In genomic region chr6:125573189-125573928, GRCm38 (mm10) we compare ENCODE assay signal across 8 mouse cellular contexts. TPM values are rescaled to one million over a fixed set of nuclear protein-coding genes. Genes with fewer than 3 reads are reported as not detected.
A peak's percentile ranks its signal among the peaks of the same experiment; 100 is the strongest.
DNase-seq lines count a peak whose midpoint lies in the region; ATAC-seq lines count a peak whose summit lies in the region.

No protein-coding gene starts in this region.

- intact Hi-C loops in left cerebral cortex, postnatal 25 days (cut with DNase I) = no loop called here

- DNase-seq in ZHBTc4 (ENCODE audit: low read depth, low spot score) = peak; percentile 92
- peak; percentile 80 for DNase-seq in embryo, embryonic 9.5 days (ENCODE audit: extremely low spot score)
- peak; percentile 82 for DNase-seq in gastrocnemius, postnatal 25 days
- peak; percentile 92 for DNase-seq in induced T-regulatory cell, adult 2 months (ENCODE audit: low read depth)
- peak; percentile 34 to 56 for DNase-seq in left cerebral cortex, postnatal 25 days (ENCODE audit: low spot score in 2 of 2)
- DNase-seq in right cerebral cortex, postnatal 25 days = peak; percentile 38
- peak; percentile 73 to 82 for DNase-seq in urinary bladder, postnatal 36 days (ENCODE audit: low spot score in 2 of 2)

- ATAC-seq in megakaryocyte-erythroid progenitor cell, adult 5-6 weeks (replicated peaks; ENCODE audit: low FRiP score, low TSS enrichment, poor library complexity, severe bottlenecking) = peak; percentile 97

RNA-seq across cellular contexts. Expression of gene Vwf, which starts 26.8 kb away (rescaled TPM):
- total RNA-seq in gastrocnemius, postnatal 25 days (2021) = 10 to 100 TPM; 17.3 to 42.4 TPM
- 10 to 100 TPM; 12.5 to 17.6 TPM for total RNA-seq in left cerebral cortex, postnatal 25 days (2021)
- 11.0 and 14.9 TPM in 2 replicates for total RNA-seq in megakaryocyte-erythroid progenitor cell, adult 5-6 weeks (2014; fragmentation: Nextera tagmentation)
- total RNA-seq in megakaryocyte-erythroid progenitor cell, adult 5-6 weeks (2017) = 5.5 and 9.3 TPM in 2 replicates

Comparison
In these comparisons a context has a peak if more than half of its experiments do, and no peak if none do; other contexts are left out.
1. Peak in every context shown above with its lines: DNase-seq and ATAC-seq.
2. DNase-seq: peak in every context shown above with its lines; median percentile 92 in ZHBTc4; 92 in induced T-regulatory cell, adult 2 months; 82 in gastrocnemius, postnatal 25 days; 80 in embryo, embryonic 9.5 days; 78 in urinary bladder, postnatal 36 days; 45 in left cerebral cortex, postnatal 25 days; 38 in right cerebral cortex, postnatal 25 days.